Mouse (Mus musculus) small intestine, adult 2 months (tissue): Measurements from ENCODE around the gene Pcgf1.

ENCODE experiments used
- CTCF ChIP-seq: fragments of 200-500 bp; IDR thresholded peaks from 2 replicates; pipeline ENCODE4 v1.5.1; 2012; ENCODE audit warnings: low read depth, mild to moderate bottlenecking, control low read depth, inconsistent platforms, low read length, moderate library complexity, mixed read lengths; ENCODE audit not compliant: insufficient replicate concordance, insufficient read length; ENCODE audit errors: extremely low read depth
- POLR2A ChIP-seq: fragments of 200-500 bp; IDR thresholded peaks from 2 replicates; pipeline ENCODE4 v1.6.1; 2012; ENCODE audit warnings: low read depth, mild to moderate bottlenecking, control low read depth, inconsistent platforms, low read length, moderate library complexity

DNA sequence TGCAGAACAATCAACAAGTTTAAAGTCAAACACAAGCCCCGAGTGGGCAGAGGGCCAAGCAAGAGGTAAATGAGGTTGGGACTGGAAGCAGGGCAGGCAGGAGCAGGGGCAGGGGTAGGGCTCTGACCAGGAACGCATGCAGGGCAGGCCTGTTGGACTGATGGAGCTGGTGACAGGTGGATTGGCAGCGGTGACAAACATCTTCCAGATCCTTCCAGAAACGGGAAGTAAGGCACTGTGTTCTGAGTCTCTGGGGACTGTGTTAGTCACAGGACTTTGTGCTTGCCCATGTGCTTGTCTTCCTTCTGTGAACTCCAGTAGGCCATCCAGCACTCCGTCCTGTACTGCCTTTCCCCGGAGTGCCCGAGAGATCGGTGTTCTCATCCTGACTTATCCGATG, 32.9 kb upstream of the Pcgf1 start:
- TF ChIP-seq CTCF: no peak
- no peak for TF ChIP-seq POLR2A
